Mouse (Mus musculus): ENCODE measurements at regions not wholly inside any gene's neighbourhood (a gene's known extent, or its start where the extent isn't known, plus 50 kb on each side); places are given as distances from the start of the nearest gene placed in this dataset.

- ATAC-seq (replicated peaks; ENCODE audit: poor library complexity) = no peak
Measured at GRCm38 (mm10) chr12:74527190-74527621, 211.0 kb upstream of the Gm11042 start.

- ATAC-seq (replicated peaks; ENCODE audit: poor library complexity) = no peak
Measured at GRCm38 (mm10) chr12:74523988-74524387, 207.8 kb upstream of the Gm11042 start.

- ATAC-seq (replicated peaks; ENCODE audit: poor library complexity) = no peak
Measured at GRCm38 (mm10) chr12:74518032-74518431, 201.8 kb upstream of the Gm11042 start.

- ATAC-seq (replicated peaks; ENCODE audit: poor library complexity) = no peak
Measured at GRCm38 (mm10) chr12:74516527-74516926, 200.3 kb upstream of the Gm11042 start.

GRCm38 (mm10) chr12:74502791-74503190 lies 186.6 kb upstream of the Gm11042 start:
- ATAC-seq (replicated peaks; ENCODE audit: poor library complexity) = no peak

GRCm38 (mm10) chr12:74477619-74478018 lies 161.4 kb upstream of the Gm11042 start:
- no peak for ATAC-seq (replicated peaks; ENCODE audit: poor library complexity)

- ATAC-seq (replicated peaks; ENCODE audit: poor library complexity) = no peak
Measured at GRCm38 (mm10) chr12:74474741-74475140, 158.5 kb upstream of the Gm11042 start.

- no peak for ATAC-seq (replicated peaks; ENCODE audit: poor library complexity)
Measured at GRCm38 (mm10) chr12:74458521-74458920, 142.3 kb upstream of the Gm11042 start.

- no peak for ATAC-seq (replicated peaks; ENCODE audit: poor library complexity)
Measured at GRCm38 (mm10) chr12:74452375-74453090, 136.3 kb upstream of the Gm11042 start.

GRCm38 (mm10) chr12:74448248-74448647 lies 132.1 kb upstream of the Gm11042 start:
- ATAC-seq (replicated peaks; ENCODE audit: poor library complexity) = no peak

GRCm38 (mm10) chr12:74434874-74435273 lies 118.7 kb upstream of the Gm11042 start:
- no peak for ATAC-seq (replicated peaks; ENCODE audit: poor library complexity)

GRCm38 (mm10) chr12:74414738-74415137 lies 98.5 kb upstream of the Gm11042 start:
- no peak for ATAC-seq (replicated peaks; ENCODE audit: poor library complexity)

GRCm38 (mm10) chr12:74410511-74410910 lies 94.3 kb upstream of the Gm11042 start:
- ATAC-seq (replicated peaks; ENCODE audit: poor library complexity) = no peak

GRCm38 (mm10) chr12:74407591-74408095 lies 91.4 kb upstream of the Gm11042 start:
- no peak for ATAC-seq (replicated peaks; ENCODE audit: poor library complexity)

GRCm38 (mm10) chr12:74389811-74390210 lies 73.6 kb upstream of the Gm11042 start:
- no peak for ATAC-seq (replicated peaks; ENCODE audit: poor library complexity)
